Mouse (Mus musculus) heart, postnatal 14 days (tissue): ENCODE data around the gene Srgn. TPM values are rescaled to one million over a fixed set of nuclear protein-coding genes. Genes with fewer than 3 reads are reported as not detected.

Experiments used
- DNase-seq, 2 experiments: peaks; one replicate each; pipeline ENCODE4 v3.0.0; 2021 to 2022
- intact Hi-C: fragments of 180-260 bp; cut with DNase I; formaldehyde crosslinking; loops from one replicate; pipeline ENCODE4 v1.15.1; 2025
- long read RNA-seq, 2 experiments: library from polyadenylated mRNA; stranded (forward); transcript quantifications; one replicate each; pipeline ENCODE4 v2.0.0; 2021
- total RNA-seq, 2 experiments: library from RNA; stranded (reverse); gene quantifications; 2 replicates each; pipeline ENCODE4 v1.2.3; 2021

Gene Srgn
- total RNA-seq = 10 to 100 TPM; 41.0 to 41.1 TPM
- long read RNA-seq, experiment 1, transcript Srgn-201 (3 exons, 938 nt) = major isoform, 16 of 22 reads
- long read RNA-seq, experiment 1, partial matches to known transcripts = 0 of 22 reads
- long read RNA-seq, experiment 1, other reads (novel, unspliced or antisense) = 6 of 22 reads
- long read RNA-seq, experiment 2, transcript Srgn-201 (3 exons, 938 nt) = major isoform, 10 of 13 reads
- long read RNA-seq, experiment 2, partial matches to known transcripts = 0 of 13 reads
- long read RNA-seq, experiment 2, other reads (novel, unspliced or antisense) = 2 of 13 reads

DNA sequence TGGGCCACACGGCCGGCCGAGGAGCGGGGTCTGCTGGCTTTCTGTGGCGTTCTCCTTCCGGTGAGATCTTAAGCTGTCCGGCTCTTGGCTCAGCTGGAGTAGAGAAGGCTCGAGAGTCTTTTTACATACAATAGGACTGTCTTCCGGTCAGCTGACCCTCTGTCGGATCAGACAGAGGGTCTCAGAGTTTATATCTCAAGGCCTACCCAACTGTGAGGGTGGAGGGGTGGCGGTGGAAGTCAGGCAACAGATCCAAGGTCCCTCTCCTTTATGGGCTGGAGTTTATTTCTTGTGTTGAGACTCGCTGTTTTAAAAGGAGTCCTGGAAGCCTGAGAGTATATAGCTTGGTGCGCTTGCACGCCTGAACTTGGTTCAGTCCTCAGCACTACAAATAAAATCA, at the start of gene Srgn:
Gene Srgn (minus strand): TSS at position 101 of the 400 bp plus-strand sequence.
- no peak for DNase-seq
- intact Hi-C loops = no loop called here

DNA sequence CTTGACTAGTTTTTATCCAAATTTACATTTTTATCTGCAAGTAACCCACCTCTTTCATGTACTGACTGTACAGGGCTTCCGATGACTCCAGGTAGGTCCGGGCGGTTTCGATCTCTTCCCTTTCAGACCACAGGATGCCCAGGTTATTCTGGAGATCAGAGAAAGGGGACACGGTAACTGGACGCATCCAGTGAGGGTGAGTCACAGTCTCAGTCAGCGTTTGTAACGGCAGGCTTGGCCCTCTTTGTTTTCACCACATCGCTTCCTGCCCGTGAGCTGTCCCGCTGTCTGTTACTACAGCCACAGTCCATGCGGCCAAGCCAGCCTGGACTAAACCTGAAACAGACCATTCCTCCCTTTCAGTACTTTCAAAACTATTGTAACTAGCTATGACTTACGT, 47.8 kb upstream of the Srgn start:
- DNase-seq = no peak

DNA sequence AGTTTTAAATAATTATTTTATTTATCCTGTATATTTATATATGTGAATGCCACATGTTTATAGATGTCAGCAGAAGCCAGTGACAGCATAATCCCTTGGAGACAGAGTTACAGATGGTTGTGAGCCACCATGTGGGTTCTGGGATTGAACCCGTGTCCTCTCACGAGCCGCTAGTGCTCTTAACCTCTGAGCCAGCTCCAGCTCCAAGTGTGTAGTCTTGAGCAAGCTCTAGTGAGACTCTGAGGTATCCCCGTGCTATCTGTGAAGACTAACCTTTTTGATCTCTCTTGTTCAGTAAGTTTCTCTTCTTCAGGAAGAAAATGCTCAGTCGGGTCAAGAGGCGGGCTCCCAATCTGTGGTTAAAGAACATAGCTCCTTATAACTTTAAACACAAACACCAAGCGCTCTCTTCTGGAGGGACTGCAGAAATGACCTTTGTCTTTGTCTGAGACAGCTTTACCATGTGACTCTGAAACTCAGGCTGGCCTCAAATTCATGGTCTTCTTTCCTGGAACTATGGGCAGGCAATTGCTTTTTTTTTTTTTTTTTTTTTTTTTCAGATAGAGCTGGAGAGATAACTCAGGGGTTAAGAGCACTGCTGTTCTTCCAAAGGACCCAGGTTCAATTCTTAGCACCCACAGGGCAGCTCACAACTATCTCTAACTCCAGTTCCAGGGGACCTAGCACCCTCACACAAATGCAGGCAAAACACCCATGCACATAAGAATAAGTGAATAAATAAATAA, 43.0 kb upstream of the Srgn start:
- DNase-seq = no peak
- intact Hi-C loops = no loop called here

More for the DNA sequence above, 47.8 kb upstream of the Srgn start:
- intact Hi-C loops = no loop called here

DNA sequence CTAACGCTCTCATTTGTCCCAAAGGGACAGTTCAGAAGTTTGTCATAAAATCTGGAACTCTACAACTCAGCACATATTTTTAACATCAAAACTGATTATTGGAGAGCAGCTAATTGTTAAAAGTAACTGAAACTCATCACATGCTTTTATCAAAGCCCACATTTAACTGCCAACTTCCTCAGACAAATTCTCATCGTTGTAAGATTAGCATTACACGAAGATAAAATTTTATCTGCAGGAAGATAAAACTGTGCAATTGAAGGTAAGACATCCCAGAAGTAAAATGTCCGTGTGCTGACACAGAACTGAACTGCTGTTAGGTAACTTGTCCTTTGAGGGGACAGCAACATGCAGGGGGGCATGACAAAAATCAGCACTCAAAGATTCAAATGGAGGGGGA, 41.6 kb upstream of the Srgn start:
- intact Hi-C loops = no loop called here
- no peak for DNase-seq

DNA sequence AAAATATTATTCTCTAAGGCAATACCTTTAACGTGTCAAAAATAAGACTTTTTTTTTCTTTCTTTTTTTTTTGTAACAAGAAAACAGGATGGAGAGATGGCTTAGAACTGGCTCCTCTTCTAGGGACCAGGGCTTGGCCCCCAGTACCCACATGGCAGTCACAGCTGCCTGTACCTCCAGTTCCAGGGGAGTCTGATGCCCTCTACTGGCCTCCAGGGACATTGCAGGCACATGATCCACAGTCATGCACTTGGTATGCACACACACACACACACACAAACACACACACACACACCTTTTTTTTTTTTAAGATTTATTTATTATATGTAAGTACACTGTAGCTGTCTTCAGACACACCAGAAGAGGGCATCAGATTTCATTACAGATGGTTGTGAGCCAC, 30.5 kb upstream of the Srgn start:
- DNase-seq = no peak
- intact Hi-C loops = no loop called here

DNA sequence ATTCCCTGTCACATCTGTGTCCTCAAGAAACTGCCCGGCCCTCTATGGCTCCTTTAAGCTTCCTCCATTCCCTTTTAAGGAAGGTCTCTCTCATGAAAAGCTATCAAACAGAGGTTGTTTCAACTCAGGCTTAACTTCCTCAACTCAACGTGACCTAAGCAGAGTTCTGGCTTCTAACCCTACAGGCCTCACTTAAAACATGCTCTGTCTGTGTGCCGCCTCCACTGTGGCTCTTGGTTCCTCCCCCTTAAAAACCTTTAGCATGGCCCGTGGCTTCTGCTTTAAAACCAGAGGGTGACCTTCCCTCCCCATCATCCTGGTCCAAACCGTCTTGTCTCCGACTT, 29.3 kb upstream of the Srgn start:
- DNase-seq = no peak
- intact Hi-C loops = no loop called here

DNA sequence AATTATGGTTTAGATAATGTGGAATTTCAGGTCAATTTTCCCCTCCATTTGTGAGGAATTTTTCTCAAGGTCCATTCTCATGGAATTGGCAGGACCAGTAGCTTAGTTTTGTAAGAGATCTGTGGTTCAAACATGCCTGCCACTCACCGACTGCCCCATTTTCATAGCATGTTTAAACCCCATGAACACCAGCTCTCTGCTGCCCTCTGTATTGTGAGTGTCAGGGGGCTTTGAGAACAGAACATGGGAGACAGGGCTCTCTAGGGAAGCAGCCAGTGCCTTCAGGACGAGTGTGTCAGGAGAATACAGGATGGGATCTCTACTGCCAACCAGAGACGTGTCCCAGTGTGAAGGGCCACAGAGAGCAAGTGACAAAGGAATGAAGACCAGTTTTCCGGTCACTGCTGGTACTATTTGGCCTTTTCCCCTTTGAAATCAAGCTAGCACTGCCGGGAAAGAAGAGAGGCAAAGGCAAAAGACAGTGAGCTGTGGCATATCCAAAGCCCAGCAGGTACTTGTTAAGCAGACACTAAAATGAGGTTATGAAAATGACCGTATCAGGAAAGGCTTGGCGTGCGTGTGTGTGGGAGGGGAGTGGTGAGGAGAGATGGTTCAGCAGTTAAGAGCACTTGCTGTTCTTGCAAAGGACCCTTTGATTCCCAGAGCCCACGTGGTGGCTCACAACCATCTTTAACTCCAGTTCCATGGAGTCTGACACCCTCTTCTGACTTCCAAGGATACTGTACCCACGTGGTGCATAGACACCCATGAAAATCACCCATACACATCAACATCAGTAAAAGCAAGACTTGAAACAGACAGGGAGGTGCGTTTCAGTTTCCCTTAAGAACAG, 28.7 kb upstream of the Srgn start:
- DNase-seq = no peak

DNA sequence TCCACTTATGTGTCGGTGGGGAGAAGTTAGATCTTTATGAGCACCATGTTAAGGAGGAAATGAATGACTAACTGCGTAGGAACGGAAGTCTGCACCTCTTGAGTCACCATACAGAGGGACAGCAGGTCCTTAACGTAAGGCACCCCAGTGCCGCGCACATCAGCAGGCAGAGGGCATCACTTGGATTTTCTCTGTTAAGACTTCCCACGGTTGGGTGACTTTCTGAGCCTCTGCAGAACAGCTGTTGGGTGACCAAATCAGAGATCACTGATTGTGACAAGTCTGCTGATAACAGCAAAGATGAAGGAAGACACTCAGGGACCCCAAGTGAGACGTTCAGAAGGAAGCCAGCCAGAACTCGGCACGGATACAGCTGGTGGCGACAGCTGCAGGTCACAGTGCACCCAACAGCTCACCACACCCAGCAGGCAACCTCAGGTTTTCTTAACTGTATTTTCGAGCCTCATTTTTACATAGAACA, 26.4 kb upstream of the Srgn start:
- intact Hi-C loops = no loop called here
- DNase-seq = no peak

More for the DNA sequence above, 28.7 kb upstream of the Srgn start:
- intact Hi-C loops = no loop called here

DNA sequence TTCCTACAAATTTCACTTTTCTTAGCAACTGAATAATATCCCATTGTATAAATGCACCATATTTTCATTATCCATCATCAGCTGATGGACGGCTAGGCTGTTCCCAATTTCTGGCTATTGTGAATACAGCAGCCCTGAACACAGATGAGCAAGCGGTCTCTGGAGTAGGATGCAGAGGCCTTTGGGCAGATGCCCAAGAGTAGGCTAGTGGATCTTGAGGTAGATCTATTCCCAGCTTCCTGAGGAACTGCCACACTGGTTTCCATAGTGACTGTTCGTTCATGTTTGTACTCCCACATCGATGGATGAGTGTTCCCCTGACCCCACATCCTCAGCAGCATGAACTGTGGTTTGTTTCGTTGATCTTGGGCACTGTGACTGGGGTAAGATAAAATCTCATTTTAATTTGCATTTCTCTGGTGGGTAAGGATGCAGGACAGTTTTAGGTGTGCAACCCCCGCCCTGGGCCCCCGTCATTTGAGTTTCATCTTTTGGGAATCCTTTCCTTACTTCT, 23.6 kb upstream of the Srgn start:
- no peak for DNase-seq
- intact Hi-C loops = no loop called here

DNA sequence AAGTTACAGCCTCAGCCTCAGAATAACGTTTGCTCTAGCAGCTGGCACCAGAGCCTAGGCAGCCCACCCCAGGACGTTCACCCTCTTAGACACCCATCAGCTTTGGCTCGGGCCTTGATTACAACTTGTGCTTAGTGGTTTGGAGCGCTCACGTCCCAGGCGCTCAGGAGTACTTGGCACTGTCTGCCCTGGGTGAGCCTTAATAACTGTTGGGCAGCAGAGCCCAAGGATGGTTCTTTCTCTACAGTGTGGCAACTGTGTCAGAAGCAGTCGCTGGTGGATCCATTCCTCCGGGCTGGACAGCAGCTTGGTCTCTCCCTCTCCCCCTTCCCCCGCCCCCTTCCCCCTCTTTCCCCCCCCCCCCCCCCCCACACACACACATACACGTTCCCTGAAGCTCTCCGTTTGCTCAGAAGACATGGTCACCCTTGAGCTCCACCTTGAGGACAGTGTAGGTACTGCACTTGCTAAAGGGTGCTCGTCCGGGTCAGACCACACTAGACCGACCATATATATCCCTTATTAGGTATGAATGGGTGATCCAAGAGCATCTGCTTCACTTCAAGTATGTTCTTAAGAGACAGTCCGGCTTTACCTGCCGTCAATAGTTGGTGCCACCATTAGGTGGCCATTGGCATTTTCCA, 22.4 kb upstream of the Srgn start:
- intact Hi-C loops = loop anchor here (1.0 kb wide), 1 partner anchor 49 kb away; no protein-coding TSS in a partner anchor
- peak; percentile 79 to 87 for DNase-seq

DNA sequence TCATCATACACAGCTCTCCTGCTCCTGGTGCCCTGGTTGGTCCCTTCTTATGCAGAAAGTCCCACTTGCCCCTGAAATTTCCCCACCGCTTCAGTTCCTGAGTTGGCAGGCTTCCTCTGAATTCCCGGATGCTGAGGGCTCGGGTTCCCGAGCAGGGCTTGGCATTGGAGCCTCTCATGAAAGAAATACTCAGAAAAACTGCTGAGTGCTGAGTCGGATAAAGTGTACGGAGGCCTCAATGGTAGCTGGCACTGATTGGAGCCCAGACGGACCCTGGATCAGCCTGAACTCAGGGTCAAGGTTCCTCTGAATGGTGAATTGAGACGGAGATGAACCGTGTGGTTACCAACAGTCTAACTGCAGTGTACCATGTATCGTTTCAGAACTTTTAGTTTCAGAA, 19.2 kb upstream of the Srgn start:
- intact Hi-C loops = no loop called here

DNA sequence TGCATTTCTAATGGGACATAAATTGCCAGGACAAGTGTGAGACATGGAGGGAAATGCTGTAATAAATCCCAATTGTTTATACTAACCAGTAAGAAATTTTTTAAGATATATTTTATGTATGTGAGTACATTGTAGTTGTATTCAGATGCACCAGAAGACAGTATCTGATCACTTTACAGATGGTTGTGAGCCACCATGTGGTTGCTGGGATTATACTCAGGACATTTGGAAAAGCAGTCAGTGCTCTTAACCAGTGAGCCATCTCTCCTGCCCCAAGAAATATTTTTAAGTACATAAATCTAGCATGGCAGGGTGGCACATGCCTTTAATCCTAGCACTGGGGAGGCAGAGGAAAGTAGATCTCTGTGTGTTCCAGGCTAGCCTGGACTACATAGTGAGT, 18.5 kb upstream of the Srgn start:
- intact Hi-C loops = no loop called here
- DNase-seq = no peak

More for the DNA sequence above, 19.2 kb upstream of the Srgn start:
- no peak for DNase-seq

DNA sequence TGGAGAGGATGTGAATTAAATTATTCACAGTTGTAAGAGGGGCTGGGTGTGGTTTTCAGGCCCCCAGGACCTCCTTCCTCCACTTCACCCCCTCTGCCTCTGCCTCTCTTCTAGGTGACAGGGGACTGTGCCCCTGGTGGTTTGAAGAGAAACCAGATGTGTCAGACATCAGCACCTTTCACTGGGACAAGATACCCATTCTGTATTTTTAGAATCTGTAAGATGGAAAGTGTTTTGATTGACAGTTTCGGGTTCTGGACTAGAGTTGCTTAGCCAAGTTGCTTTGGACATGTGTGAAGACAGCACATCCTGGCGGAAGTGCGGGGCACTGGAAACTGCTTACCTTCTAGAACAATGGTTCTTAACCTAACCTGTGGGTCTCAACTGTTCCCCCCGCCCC, 17.1 kb upstream of the Srgn start:
- intact Hi-C loops = no loop called here
- no peak for DNase-seq

DNA sequence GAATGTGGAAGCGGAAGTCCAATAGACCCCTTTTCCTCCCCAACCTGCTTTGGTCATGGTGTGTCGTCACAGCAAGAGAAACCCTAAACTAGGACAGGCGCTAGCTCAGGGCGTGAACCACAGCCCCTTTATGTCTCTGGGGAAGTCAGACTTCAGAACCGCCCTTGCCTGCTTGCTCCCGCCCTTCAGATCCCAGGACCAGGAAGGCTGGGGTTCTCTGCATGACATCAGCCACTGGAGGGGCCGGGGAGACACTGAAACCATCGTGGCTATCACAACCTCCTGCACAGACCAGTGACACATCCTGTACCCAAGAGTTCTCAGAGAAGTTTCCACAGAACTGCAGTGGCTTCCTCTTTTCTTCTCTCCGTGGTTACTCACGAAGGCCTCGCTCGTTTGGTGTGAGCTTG, 16.2 kb upstream of the Srgn start:
- intact Hi-C loops = no loop called here
- peak; percentile 21 to 31 for DNase-seq

DNA sequence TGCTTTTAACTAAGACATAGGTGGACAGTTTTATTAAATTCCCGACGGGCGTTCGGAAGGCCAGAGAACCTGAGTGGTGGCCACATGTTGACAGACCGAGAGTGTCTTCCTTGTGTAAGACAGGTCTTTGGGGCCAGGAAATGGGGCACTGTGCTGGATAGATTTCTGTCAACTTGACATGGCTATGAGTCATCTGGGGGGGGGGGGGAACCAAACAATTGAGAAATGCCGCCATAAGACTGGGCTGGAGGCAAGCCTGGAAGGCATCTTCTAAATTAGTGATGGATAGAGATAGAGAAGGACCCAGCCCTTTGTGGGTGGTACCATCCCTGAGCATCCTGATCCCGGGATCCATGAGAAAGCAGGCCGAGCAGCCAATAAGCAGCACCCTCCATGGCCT, 15.7 kb upstream of the Srgn start:
- intact Hi-C loops = no loop called here
- no peak for DNase-seq

DNA sequence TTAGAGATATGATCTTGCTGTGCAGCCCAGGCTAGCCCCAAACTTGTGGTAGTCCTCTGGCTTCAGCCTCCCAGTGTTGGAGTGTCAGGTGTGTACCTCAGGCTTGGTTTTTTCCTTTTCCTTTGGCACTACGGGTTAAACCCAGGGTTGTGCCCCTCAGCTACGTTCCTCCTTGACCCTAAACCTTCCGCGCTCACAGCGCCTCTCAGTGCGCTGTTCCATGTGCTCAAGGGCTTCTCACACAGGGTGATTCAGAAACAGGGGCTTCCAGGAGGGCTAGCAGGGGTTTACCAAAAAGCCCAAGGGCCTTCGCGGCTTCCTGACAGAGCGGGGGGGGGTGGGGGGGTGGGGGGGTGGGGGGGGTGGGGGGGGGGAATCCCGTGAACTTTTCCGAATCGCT, 15.3 kb upstream of the Srgn start:
- DNase-seq = no peak
- intact Hi-C loops = no loop called here

DNA sequence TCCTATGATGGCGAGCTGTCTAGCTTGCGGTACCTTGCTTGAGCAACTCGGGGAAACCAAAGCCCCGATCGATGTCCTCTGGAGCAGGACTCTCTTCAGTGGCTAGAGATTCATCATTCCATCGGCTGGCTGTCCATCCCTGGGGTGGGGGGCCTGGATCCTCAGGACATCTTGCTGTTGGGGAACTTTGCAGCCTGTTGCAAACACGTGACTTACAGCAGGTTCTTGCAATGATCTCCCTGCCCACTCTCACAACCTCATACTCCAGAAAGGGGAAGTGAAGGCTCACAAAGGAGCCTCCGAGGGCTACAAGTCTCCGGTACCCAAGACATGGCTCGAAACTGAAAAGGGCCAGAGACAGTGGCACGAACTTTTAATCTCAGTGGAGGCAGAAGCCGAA, 14.2 kb upstream of the Srgn start:
- DNase-seq = no peak
- intact Hi-C loops = no loop called here

DNA sequence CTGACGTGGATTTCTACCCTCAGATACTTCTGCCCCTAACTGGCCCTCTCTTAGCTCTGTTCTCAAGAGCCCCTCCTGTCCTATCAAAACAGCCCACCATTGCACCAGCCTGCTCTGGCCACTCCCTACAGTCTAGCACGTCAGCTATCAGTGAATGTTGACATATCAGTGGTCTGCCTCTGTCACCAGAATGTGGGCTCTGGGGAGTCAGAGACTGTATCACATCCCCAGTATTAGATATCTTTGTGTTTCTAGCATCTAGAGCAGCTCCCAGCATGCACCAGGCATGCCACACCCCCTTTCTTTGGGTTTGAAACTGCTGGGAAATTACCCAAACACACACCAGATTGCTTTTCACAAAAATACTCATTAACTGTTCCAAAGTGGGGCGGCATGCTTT, 13.5 kb upstream of the Srgn start:
- intact Hi-C loops = no loop called here
- no peak for DNase-seq

DNA sequence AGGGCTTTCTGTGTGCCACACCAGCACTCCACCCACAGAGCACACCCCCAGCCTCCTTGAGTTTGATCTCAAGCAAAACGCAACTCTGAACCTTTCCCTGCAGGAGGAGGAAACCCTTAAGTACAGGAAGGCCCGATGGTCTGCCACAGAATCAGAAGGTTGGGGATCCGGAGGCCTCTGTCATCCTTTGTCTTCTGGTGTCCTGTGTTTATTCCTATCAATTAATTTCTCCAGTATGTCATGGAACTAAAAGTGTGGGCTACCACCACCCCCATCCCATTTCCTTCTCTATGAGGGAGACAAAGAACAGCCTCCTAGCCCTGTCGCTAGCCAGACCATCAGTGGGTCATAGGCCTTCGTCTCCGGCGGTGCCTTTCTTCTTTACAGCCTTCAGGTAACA, 7.3 kb upstream of the Srgn start:
- intact Hi-C loops = no loop called here
- no peak for DNase-seq

DNA sequence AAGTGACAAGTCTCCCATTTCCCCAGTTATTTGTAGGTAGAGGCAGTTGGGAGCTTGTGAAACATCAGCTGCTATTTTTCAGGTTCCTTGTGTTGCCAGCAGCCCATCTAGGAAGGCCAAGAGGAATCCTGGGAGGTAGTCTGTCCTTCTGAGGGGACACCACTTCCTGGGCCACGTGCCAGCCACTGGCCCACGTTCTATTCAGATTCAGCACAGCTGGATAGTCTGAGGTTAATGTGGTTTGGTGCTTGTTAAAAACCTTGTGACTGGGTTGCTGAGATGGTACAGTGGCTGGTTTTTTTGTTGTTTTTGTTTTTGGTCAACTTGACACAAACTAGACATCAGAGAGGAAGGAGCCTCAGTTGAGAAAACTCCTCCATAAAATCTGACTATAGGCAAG, 5.6 kb upstream of the Srgn start:
- intact Hi-C loops = no loop called here
- no peak for DNase-seq

DNA sequence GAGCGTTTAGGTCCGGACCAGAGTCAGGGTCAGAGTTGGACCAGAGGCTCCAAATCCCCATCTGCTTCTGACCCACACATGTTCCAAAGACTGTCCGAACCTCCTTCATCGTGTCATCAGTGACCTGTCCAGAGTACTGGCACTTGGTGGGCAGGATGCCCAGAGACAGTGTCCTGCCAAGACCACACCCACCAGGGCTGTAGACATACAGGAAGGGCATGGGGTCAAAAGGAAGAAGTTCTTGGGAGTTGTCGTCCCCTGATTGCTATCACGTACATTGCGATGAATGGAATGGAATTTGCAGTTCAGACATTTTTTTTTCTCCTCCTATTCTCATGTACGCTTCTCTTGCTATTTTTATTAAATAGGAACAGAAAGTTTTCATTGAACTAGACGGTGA, 2.9 kb upstream of the Srgn start:
- intact Hi-C loops = no loop called here
- DNase-seq = peak; percentile 58 to 72
